Mouse (Mus musculus): ENCODE results near the gene Jak1.

Jak1 gene

DNA sequence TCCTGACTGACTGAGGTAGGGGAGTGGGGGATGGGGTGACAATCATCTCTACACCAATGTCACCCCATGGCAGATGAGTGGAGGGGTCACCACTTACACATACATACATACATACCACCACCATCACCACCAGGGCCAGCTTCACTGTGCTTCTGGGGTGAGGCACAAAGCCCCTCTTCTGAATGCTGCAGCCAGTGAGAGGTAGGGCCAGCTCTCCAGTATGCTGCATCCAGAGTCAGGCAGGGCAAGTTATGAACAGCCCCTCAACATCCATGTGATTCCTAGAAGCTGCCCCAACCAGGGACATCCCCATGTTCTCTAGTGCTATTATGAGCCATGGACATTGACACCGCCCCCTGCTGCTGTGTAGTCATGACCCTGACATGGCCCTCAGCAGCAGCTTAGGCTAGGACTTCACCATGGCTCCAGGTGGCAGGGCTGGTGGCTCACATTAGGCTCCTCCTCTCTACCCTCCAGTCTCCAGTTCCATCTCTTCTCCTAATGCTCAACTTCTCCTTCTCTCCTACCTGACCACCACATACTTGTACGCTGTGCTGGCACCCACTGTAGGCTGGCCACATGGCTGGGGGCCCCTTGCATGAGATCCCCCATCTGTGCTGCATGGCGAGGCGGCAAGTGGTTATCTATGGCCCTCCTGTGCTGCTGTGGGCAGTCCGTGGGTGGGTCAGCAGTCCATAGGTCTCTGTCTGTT, 24.8 kb downstream of the Jak1 start:
- no peak for DNase-seq (ENCODE audit: inconsistent age in 2 of 2, low spot score in 1 of 2)

DNA sequence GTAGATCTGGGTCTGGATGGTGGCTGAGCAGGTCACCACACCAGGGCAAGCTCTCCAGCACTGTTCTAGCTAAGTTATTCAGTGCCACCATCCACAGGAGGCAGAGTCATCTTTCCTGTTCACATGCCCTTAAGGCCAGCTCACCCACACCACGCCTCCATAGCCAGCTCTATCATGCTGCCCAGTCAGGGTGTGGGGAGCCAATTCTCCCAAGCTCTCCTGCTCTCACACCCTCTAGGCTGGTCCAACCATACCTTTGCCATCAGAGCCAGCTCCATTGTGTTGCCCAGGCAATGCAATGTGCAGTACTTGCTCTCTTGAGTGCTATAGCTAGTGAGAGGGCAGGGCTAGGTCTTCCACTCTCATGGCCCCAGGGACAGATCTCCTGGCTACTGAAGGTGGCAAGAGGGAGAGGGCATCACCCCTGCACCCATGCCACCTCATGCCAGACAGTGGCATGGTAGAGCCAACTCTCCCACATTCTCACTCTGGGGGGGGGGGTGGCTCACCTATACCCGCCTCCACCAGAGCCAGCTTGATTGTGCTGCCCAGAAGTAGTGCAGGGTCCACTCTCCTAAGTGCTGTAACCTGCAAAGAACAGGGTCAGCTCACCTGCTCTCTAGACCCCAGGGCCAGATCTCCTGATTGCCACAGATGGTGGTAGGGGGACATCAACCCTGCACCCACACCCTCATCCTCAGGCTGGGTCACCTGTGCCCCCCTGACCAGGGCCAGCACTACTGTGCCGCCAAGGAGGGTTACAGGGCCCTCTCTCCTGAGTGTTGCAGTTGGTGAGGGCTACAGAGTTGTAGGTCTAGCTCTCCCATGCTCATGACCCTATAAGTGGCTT, 25.5 kb downstream of the Jak1 start:
- no peak for DNase-seq (ENCODE audit: inconsistent age in 2 of 2, low spot score in 1 of 2)

DNA sequence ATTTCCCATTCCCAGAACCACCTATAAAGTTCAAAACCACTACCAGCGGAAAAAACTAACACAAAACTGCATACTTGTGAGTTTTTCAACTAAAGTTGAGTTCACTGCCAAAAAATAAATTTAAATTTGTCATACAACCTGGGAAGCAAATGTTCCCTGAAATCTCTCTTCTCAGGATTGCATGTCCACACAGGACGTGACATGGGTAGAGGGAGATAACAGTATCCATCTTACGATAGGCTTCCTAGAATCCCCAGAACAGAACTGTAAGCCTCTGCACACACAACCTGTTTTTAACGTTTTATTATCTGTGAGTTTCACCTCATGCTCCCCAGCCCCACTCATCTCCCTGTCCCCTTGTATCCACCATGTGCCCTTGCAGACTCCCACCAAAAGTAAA, 26.5 kb downstream of the Jak1 start:
- DNase-seq (ENCODE audit: inconsistent age in 2 of 2, low spot score in 1 of 2), result no peak

DNA sequence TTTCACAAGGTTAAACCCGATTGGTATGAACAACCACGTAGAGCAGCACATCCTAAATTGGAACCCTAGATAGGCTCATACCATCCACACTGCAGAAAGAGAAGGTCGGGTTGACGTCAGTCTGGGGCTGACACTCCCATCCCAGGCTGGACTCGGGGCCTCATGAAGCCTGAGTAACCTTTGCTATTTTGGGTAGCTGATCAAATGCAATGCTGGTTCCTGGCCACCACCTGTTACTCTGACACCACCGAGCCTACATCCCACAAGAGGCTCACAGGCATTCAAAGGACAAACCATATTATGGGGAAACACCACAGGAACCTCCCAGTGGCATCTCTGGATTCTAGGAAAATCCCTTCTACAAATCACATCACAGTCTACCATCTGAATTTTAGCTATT, 28.3 kb downstream of the Jak1 start:
- DNase-seq (ENCODE audit: inconsistent age in 2 of 2, low spot score in 1 of 2), result no peak

DNA sequence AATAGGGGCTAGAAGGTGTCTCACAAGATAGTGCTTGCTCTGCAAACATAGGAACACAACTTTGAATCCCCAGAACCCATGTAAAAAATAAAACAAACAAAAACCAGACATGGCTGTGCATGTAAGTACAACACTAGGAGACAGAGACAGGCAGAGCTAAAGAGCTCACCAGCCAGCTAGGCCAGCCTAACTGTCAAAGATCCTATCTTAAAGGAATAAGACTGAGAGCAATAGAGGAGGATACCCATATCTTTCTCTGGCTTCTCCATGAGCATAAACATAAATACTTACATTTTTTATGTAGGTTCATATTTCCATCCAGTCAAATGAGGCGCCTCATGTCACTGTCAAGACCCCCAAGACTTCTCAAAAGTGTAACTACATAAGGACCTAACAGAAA, 29.1 kb downstream of the Jak1 start:
- no peak for DNase-seq (ENCODE audit: inconsistent age in 2 of 2, low spot score in 1 of 2)

DNA sequence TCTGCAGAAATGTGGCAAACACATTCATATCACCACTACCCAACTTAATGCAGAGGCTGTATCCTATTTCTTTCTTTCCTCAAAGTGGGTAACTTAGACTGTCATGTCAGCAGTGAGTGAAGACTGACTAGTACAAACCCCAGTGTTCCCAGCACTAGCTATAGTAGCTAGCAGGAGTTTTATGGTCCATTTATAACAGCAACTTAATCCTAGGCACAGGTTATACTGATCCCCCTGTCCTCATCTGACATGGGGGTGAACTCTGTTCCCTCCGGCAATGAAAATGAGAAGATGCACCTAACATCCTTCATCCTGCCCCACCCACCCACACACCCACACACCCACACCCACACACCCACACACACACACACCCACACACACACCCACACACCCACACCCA, 30.3 kb downstream of the Jak1 start:
- DNase-seq (ENCODE audit: inconsistent age in 2 of 2, low spot score in 1 of 2), result no peak

DNA sequence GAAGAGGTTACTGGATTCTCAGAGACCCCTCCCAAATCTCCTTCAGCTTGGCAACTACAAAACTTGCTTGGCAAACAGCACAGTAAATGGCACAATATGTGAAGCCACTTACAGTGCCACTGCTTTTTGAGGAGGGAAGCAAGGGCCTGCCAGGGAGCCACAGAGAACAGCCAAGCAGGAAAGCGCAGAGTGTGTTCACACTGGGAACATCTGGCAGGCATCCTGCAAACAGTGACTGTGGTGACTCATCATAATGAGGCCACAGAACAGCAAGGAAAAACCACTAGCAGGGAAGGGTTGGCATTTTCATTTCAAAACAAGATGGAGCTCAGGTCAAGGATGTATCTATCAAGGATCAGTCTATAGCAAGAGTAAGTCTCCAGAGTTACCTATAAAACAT, 30.8 kb downstream of the Jak1 start:
- DNase-seq (ENCODE audit: inconsistent age in 2 of 2, low spot score in 1 of 2), result peak; percentile 88 to 94

DNA sequence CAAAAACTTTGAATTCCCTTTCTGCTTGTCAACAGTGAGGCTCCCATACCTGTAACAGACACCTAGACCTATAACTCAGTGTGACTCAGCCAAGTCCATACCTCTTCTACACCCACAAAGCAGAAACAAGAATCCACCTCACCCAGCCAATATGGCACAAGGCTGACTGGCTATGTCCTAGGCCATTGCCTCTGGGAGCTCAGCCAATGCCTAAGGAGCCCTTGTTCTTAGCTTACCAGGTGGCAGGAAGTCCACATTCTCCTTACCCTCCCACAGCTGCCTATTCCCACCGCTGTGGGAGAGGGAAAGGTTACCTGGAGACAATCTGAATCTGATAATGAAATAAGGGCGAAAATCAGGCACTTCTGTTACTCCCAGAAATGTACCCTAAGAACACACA, 34.5 kb downstream of the Jak1 start:
- peak in 1 of 2 experiments; percentile 5 for DNase-seq (ENCODE audit: inconsistent age in 2 of 2, low spot score in 1 of 2)

DNA sequence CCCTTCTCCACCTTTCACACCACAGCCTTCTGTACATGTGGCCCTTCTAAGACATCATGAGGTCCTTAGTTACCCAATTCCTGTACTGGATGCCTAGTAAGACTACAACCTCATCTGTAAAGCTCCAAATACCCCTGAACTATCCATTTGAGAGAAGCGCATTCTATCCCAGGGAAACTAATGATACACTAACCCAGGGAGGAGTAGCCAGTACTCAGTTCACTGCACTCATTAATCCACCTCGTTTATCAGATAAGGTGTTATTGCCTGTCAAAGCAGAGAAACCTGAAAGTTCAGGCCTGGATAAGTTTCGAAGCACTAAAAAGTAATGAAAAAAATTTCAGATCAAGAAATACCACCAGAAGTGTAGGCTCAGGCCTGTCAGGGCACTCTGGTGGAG, 37.7 kb downstream of the Jak1 start:
- no peak for DNase-seq (ENCODE audit: inconsistent age in 2 of 2, low spot score in 1 of 2)

DNA sequence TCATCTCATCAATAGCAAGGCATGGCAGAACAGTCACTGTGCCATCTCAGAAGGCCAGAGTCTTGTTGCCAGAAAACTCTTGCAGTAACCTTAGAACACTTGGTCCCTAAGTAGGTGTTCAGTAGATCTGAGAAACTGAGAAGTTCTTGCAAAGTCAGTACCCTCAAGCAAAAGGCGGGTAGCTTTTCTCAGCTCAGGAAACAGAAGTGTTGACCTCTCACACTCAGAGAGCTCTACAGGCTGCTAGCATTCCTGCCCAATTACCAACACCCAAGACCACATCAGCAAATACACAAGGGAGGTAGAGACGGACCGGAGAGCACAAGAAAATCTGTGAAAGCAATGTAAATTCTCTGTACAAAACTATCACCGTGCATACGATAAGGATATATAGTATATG, 39.1 kb downstream of the Jak1 start:
- no peak for DNase-seq (ENCODE audit: inconsistent age in 2 of 2, low spot score in 1 of 2)

DNA sequence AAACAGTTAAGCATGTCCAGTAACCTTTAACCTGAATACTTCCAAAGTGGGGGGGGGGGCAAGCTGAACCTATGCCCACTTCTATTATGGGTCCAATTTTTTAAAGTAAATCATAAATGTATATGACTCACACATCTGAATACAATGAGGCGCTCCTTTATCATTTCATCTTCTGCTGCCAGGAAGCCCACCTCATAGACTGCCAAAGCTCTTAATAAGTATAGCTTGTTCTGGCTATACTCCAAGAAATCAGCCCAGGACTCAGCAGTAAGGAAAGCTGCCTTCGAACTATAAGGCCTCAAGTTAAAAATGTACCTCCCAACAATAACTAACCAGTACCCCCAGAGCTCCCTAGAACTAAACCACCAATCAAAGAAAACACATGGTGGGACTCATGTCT, 44.1 kb downstream of the Jak1 start:
- peak in 1 of 2 experiments; percentile 1 for DNase-seq (ENCODE audit: inconsistent age in 2 of 2, low spot score in 1 of 2)

DNA sequence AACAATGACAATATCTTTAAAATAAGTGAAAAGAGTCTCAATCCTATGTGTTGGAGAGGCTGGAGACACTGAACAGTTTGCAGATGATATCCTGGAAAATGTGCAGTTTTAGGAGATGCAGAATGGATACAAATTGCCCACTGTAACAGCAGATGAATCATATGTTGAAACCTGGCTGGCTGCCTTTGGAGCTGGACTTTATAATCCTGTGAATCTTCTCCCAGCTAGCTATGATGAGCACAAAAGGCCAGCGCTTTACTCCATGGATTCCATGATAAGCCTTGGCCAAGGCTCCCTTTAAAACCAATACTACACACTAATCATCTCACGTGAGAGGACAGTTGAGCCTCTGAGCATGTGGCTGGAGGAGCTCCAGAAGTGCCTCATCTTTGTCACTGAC, 45.2 kb downstream of the Jak1 start:
- peak; percentile 44 to 64 for DNase-seq (ENCODE audit: inconsistent age in 2 of 2, low spot score in 1 of 2)

DNA sequence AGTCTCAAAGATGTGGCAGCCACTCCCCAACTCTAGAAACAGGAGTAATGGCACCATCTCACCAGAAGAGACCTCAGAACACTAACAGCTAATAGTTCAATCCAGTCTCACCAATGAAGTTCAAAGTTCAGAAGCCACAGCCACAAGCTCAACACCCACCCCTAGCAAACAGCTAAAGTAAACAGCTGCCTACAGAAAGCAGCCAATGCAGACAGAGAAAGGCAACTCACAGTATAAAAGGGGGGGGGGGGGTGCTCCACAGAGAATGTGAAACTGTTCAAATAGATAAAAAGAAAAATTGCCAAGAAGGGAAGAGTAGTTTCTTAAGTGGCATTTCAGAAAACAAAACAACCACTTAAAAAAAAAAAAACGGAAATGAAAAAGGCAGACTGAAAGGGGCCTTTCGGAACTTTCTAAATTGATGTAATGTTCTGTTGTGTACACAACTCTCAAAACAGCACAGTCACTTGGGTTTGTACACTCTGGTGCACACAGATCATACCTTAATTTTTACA, 48.0 kb downstream of the Jak1 start:
- DNase-seq (ENCODE audit: inconsistent age in 2 of 2, low spot score in 1 of 2), result no peak

DNA sequence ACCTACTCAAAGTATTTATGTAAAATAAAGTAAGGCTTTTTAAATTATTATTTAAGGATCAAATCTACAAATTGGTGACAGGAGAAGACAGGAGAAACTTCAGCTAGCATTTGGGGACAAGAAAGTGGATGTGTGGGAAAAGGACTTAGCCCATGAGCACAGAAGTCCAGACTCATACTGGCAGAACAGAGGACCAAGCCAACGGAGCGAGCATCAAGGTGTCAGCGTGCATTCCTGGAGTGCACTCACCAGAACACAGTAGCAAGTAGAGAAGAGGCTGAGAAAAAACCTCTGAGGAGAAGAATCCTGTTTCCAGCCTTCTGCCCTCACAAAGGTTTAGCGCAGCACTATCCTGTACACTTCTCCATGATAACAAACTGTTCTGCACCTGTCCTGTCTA, 48.8 kb downstream of the Jak1 start:
- no peak for DNase-seq (ENCODE audit: inconsistent age in 2 of 2, low spot score in 1 of 2)

DNA sequence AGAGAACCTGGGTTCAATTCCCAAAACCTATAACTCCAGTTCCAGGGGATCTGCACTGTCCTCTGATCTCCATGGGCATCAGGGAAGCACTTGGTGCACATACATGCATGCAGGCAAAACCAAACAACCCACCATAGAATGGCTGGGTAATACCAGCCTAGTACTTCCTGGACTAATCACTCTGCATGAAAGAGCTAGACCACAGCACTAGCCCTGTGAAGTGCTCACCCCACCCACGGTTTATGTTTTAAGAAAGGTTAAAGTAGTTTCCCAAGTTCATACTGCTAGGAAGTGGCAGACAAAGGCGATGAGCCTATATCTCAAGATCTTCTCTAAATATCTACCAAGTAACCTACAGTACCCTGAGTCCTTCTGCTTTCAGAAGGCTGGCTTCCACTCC, 51.6 kb downstream of the Jak1 start:
- no peak for DNase-seq (ENCODE audit: inconsistent age in 2 of 2, low spot score in 1 of 2)

DNA sequence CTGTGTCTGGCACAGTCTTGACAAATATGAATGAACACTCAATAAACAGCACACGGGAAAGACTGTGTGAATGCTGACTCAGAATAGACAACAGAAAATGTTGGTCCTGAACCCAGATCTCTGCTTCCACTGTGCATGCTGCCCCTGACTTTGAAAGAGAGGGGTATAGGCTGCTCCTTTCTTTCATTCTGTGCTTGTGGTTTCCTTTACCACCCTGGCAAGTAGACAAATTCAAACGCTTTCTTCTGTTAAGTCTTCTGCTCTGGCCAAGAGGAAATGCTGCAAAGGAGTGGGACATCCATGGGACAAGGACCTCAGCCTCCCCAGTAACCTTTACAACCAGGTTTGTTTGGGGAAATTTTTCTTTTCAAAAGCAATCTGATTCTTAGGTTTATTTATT, 57.6 kb downstream of the Jak1 start:
- no peak for DNase-seq (ENCODE audit: inconsistent age in 2 of 2, low spot score in 1 of 2)

DNA sequence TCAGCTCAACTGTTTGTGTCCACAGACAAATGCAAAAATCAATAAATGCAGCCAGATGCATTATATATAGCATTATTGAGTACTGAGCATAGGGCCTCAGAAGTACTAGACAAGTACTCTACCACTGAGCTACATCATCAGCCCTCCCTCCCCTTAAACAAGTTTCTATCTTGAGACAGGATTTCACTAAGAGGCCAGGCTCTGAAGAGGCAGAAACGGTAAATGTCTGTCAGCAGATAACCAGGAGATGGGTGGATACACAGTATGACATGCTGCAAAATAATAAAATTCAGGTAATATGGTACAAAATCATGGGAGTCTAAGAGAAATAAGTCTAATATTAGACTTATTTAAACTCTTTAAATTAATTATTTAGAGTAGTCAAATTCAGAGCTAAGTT, 61.6 kb downstream of the Jak1 start:
- DNase-seq (ENCODE audit: inconsistent age in 2 of 2, low spot score in 1 of 2), result no peak

DNA sequence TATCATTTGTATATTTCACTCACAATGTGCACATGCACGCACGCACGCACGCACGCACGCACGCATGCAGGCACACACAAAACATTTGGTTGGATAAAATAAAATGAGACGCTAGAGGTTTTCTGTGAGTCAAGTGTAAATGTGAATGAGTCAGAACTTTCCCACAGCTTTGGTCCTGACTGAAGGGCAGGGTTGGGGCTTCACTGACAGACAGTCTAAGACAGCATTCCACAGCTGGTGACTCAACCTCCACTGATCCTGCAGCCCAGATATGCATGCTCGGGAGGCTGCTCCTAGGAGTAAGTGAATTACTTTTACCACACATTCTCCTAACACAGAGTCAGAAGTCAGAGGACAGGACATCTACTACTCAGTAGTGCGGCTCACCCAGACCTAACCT, 62.5 kb downstream of the Jak1 start:
- peak; percentile 79 to 84 for DNase-seq (ENCODE audit: inconsistent age in 2 of 2, low spot score in 1 of 2)

DNA sequence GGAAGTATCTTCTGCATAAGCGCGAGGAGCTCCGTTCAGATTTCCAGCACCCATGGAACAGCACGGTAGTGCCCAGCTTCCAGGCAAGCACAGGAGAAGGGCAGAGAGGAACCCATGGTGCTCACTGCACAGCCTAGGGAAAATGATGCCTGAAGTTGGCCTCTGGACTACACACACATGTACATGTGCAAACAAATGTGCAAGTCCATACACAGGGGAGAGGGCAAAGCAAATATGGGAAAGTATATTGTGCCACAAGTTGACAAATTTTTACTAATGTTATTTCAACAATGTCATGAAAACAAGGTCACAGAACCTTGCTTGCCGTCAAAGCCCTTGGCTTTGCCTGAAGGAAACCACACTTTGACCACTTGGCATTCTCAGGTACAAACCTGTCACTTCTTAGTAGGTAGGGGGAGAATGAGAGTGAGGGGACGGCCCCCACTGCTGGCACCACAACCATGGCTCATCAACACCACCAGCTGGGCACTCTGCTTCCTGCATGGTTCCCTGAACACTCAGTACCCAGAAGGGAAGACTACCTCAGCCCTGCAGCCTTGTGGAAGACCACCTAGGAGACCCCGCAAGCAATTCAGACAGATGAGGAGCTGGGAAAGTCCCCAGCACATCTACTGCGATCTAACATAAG, 65.5 kb downstream of the Jak1 start:
- DNase-seq (ENCODE audit: inconsistent age in 2 of 2, low spot score in 1 of 2), result peak in 1 of 2 experiments; percentile 51

DNA sequence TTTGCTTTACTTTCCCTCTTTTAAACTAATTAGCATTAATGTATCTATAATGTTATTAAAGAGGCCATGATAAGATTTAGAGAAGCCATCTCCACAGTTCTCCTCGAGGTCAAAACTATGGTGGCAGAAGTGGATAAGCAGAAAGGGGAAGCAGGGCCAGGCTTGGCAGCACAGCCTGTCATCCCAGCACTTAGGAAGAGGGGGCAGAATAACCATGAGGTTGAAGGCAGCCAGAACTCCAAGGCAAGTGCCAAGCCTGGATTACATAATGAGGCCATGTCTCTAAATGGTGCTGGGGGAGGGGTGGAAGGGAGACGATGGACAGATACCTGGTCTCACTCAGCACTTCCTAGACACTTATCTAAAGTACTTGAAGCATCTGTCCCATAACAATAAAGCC, 66.7 kb downstream of the Jak1 start:
- DNase-seq (ENCODE audit: inconsistent age in 2 of 2, low spot score in 1 of 2), result peak; percentile 74 to 91

DNA sequence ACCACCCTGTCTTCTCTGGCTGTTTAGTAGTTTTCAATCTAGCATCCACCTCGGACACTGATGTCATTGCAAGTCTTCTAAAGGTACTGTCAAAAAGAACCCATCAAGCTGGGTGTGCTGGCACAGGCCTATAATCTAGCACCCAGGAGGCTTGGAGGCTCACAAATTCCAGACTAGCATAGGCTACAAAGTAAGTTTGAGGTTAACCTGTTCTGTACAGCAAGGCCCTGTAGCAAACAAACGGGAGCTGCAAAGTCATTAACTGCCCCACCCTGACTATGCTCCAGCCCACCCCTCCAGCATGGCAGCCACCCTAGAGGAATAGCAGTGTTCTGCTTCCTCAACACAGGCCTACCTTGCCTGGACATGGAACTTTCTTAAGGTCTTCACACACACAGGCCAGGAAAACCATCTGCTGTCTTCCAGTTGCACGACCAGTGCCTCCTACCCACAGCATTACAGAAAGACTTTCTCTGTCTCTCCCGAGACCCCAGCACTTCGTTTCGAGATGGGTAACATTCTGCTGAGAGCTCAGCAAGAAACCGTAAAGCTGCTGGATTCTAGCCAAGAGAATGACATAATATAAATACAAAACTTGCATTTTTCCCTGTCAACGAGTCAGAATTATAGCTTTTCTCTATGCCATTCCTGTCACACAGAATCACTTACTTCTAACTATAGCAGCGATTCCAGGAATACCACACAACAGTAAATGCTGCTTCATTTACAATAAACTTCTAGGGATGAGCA, 67.5 kb downstream of the Jak1 start:
- peak in 1 of 2 experiments; percentile 67 for DNase-seq (ENCODE audit: inconsistent age in 2 of 2, low spot score in 1 of 2)
